Mouse (Mus musculus) MEL (cell line): ENCODE data around the gene Hnrnpd. TPM values are rescaled to one million over a fixed set of nuclear protein-coding genes. Genes with fewer than 3 reads are reported as not detected.

Source experiments
- DNase-seq: peaks from one replicate; pipeline ENCODE4 v3.0.0; 2011; ENCODE audit warnings: low read depth, low spot score
- H3K27ac ChIP-seq: 2 replicates; pipeline ENCODE4 v1.5.1; 2012; ENCODE audit warnings: low read depth, mild to moderate bottlenecking, control low read depth, low read length, moderate library complexity; ENCODE audit not compliant: control insufficient read depth
- H3K27me3 ChIP-seq, 2 experiments: fragments of 150-350 bp in 1 of 2; sonication (generic) in 1 of 2; 2 replicates each; pipeline ENCODE4 v1.6.1; 2012; ENCODE audit warnings: low read length in 2 of 2, mild to moderate bottlenecking in 2 of 2, improper control_type of control experiment in 1 of 2, moderate library complexity in 1 of 2; ENCODE audit not compliant: insufficient read depth in 2 of 2, control insufficient read depth in 1 of 2
- H3K36me3 ChIP-seq, 2 experiments: 2 replicates each; pipeline ENCODE4 v1.6.1; 2012 to 2014; ENCODE audit warnings: low read length in 2 of 2, improper control_type of control experiment in 1 of 2, inconsistent platforms in 1 of 2, mild to moderate bottlenecking in 1 of 2; ENCODE audit not compliant: insufficient read depth in 2 of 2, control insufficient read depth in 1 of 2
- H3K4me1 ChIP-seq, 2 experiments: fragments of 150-350 bp in 1 of 2; sonication (generic) in 1 of 2; 2 replicates each; pipeline ENCODE4 v1.6.1; 2012; ENCODE audit warnings: low read length in 2 of 2, improper control_type of control experiment in 1 of 2, mild to moderate bottlenecking in 1 of 2; ENCODE audit not compliant: insufficient read depth in 2 of 2, control insufficient read depth in 1 of 2
- H3K4me3 ChIP-seq, 2 experiments: fragments of 150-350 bp in 1 of 2; sonication (generic) in 1 of 2; 2 replicates each; pipeline ENCODE4 v1.5.1; 2012; ENCODE audit warnings: low read depth in 2 of 2, low read length in 2 of 2, mild to moderate bottlenecking in 2 of 2, moderate library complexity in 2 of 2, control low read depth in 1 of 2, improper control_type of control experiment in 1 of 2; ENCODE audit not compliant: control insufficient read depth in 1 of 2, insufficient read depth in 1 of 2
- H3K79me2 ChIP-seq: 2 replicates; pipeline ENCODE4 v1.6.1; 2012; ENCODE audit warnings: mild to moderate bottlenecking, low read length, moderate library complexity; ENCODE audit not compliant: control insufficient read depth, poor library complexity, insufficient read depth
- H3K9ac ChIP-seq: 2 replicates; pipeline ENCODE4 v1.6.1; 2012; ENCODE audit warnings: low read depth, mild to moderate bottlenecking, control low read depth, low read length, moderate library complexity; ENCODE audit not compliant: control insufficient read depth, poor library complexity, severe bottlenecking
- H3K9me3 ChIP-seq: fragments of 150-350 bp; sonication (generic); replicated peaks from 2 replicates; pipeline ENCODE4 v1.6.1; 2012; ENCODE audit warnings: mild to moderate bottlenecking, low read length, improper control_type of control experiment, moderate library complexity; ENCODE audit not compliant: insufficient read depth
- BHLHE40 ChIP-seq: IDR thresholded peaks from 2 replicates; pipeline ENCODE4 v1.6.1; 2012; ENCODE audit warnings: low read depth, mild to moderate bottlenecking, inconsistent platforms, low read length, improper control_type of control experiment, borderline replicate concordance
- CHD1 ChIP-seq: IDR thresholded peaks from 2 replicates; pipeline ENCODE4 v1.6.1; 2012; ENCODE audit warnings: low read depth, mild to moderate bottlenecking, inconsistent platforms, low read length, improper control_type of control experiment
- CTCF ChIP-seq, 3 experiments: IDR thresholded peaks in 2 of 3; conservative IDR thresholded peaks in 1 of 3; 2 replicates each; pipeline ENCODE4 v1.5.1; 2011 to 2012; ENCODE audit warnings: low read length in 3 of 3, low read depth in 2 of 3, mild to moderate bottlenecking in 2 of 3, improper control_type of control experiment in 1 of 3, inconsistent platforms in 1 of 3, mixed read lengths in 1 of 3, moderate library complexity in 1 of 3; ENCODE audit not compliant: control insufficient read depth in 1 of 3, insufficient read depth in 1 of 3, poor library complexity in 1 of 3, severe bottlenecking in 1 of 3
- ELF1 ChIP-seq: IDR thresholded peaks from 2 replicates; pipeline ENCODE4 v1.6.1; 2014; ENCODE audit warnings: low read depth, mild to moderate bottlenecking, inconsistent platforms, low read length, improper control_type of control experiment, moderate library complexity
- EP300 ChIP-seq, 2 experiments: IDR thresholded peaks; 2 replicates each; pipeline ENCODE4 v1.6.1; 2011; ENCODE audit warnings: improper control_type of control experiment in 2 of 2, low read length in 2 of 2, low read depth in 1 of 2, mild to moderate bottlenecking in 1 of 2
- ETS1 ChIP-seq: IDR thresholded peaks from 2 replicates; pipeline ENCODE4 v1.6.1; 2012; ENCODE audit warnings: low read depth, mild to moderate bottlenecking, inconsistent platforms, low read length, improper control_type of control experiment, moderate library complexity
- GABPA ChIP-seq: IDR thresholded peaks from 2 replicates; pipeline ENCODE4 v1.6.1; 2012; ENCODE audit warnings: low read depth, mild to moderate bottlenecking, inconsistent platforms, low read length, improper control_type of control experiment, moderate library complexity
- GATA1 ChIP-seq: IDR thresholded peaks from 2 replicates; pipeline ENCODE4 v1.6.1; 2011; ENCODE audit warnings: low read depth, low read length, improper control_type of control experiment
- HCFC1 ChIP-seq: IDR thresholded peaks from 2 replicates; pipeline ENCODE4 v1.6.1; 2012; ENCODE audit warnings: low read depth, mild to moderate bottlenecking, inconsistent platforms, low read length, improper control_type of control experiment, moderate library complexity
- KAT2A ChIP-seq: conservative IDR thresholded peaks from 2 replicates; pipeline ENCODE4 v1.6.1; 2012; ENCODE audit warnings: low read depth, low read length, improper control_type of control experiment, inconsistent platforms
- MAFK ChIP-seq: IDR thresholded peaks from 2 replicates; pipeline ENCODE4 v1.6.1; 2011; ENCODE audit warnings: low read depth, mild to moderate bottlenecking, low read length, improper control_type of control experiment, borderline replicate concordance
- MAX ChIP-seq: IDR thresholded peaks from 2 replicates; pipeline ENCODE4 v1.6.1; 2011; ENCODE audit warnings: low read length, improper control_type of control experiment
- MAZ ChIP-seq: IDR thresholded peaks from 2 replicates; pipeline ENCODE4 v1.6.1; 2012; ENCODE audit warnings: low read depth, mild to moderate bottlenecking, inconsistent platforms, low read length, improper control_type of control experiment
- MEF2A ChIP-seq: IDR thresholded peaks from 2 replicates; pipeline ENCODE4 v1.6.1; 2014; ENCODE audit warnings: low read depth, mild to moderate bottlenecking, inconsistent platforms, low read length, improper control_type of control experiment; ENCODE audit not compliant: poor library complexity, insufficient replicate concordance, severe bottlenecking; ENCODE audit errors: extremely low read depth
- MXI1 ChIP-seq: IDR thresholded peaks from 2 replicates; pipeline ENCODE4 v1.6.1; 2011; ENCODE audit warnings: mild to moderate bottlenecking, low read depth, low read length, improper control_type of control experiment
- MYB ChIP-seq: IDR thresholded peaks from 2 replicates; pipeline ENCODE4 v1.6.1; 2011; ENCODE audit warnings: mild to moderate bottlenecking, low read depth, low read length, improper control_type of control experiment
- MYC ChIP-seq: IDR thresholded peaks from 2 replicates; pipeline ENCODE4 v1.6.1; 2011; ENCODE audit warnings: low read depth, mild to moderate bottlenecking, low read length, improper control_type of control experiment, moderate library complexity
- NELFE ChIP-seq: IDR thresholded peaks from 2 replicates; pipeline ENCODE4 v1.6.1; 2011; ENCODE audit warnings: low read depth, low read length, improper control_type of control experiment
- POLR2A ChIP-seq, 2 experiments: IDR thresholded peaks; 2 replicates each; pipeline ENCODE4 v1.6.1; 2011 to 2012; ENCODE audit warnings: low read length in 2 of 2, mild to moderate bottlenecking in 2 of 2, control low read depth in 1 of 2, improper control_type of control experiment in 1 of 2, low read depth in 1 of 2, moderate library complexity in 1 of 2; ENCODE audit not compliant: control insufficient read depth in 1 of 2, insufficient read depth in 1 of 2, poor library complexity in 1 of 2
- RAD21 ChIP-seq: IDR thresholded peaks from 2 replicates; pipeline ENCODE4 v1.6.1; 2011; ENCODE audit warnings: mild to moderate bottlenecking, low read depth, low read length, improper control_type of control experiment
- RCOR1 ChIP-seq: IDR thresholded peaks from 2 replicates; pipeline ENCODE4 v1.6.1; 2012; ENCODE audit warnings: low read depth, mild to moderate bottlenecking, inconsistent platforms, low read length, improper control_type of control experiment
- SIN3A ChIP-seq: IDR thresholded peaks from 2 replicates; pipeline ENCODE4 v1.6.1; 2012; ENCODE audit warnings: low read length, improper control_type of control experiment, inconsistent platforms
- SMC3 ChIP-seq: IDR thresholded peaks from 2 replicates; pipeline ENCODE4 v1.6.1; 2011; ENCODE audit warnings: low read depth, low read length, improper control_type of control experiment
- TBP ChIP-seq: IDR thresholded peaks from 2 replicates; pipeline ENCODE4 v1.8.0; 2011; ENCODE audit warnings: low read depth, low read length, improper control_type of control experiment
- TCF12 ChIP-seq: IDR thresholded peaks from 2 replicates; pipeline ENCODE4 v1.6.1; 2014; ENCODE audit warnings: low read depth, mild to moderate bottlenecking, inconsistent platforms, low read length, improper control_type of control experiment, moderate library complexity
- UBTF ChIP-seq: IDR thresholded peaks from 2 replicates; pipeline ENCODE4 v1.6.1; 2012; ENCODE audit warnings: low read depth, mild to moderate bottlenecking, inconsistent platforms, low read length, improper control_type of control experiment, moderate library complexity, borderline replicate concordance; ENCODE audit not compliant: insufficient read depth
- USF1 ChIP-seq: IDR thresholded peaks from 2 replicates; pipeline ENCODE4 v1.6.1; 2014; ENCODE audit warnings: low read depth, mild to moderate bottlenecking, inconsistent platforms, low read length, improper control_type of control experiment, moderate library complexity
- USF2 ChIP-seq, 2 experiments: IDR thresholded peaks; 2 replicates each; pipeline ENCODE4 v1.6.1; 2011 to 2012; ENCODE audit warnings: improper control_type of control experiment in 2 of 2, low read length in 2 of 2, borderline replicate concordance in 1 of 2, inconsistent platforms in 1 of 2, low read depth in 1 of 2, mild to moderate bottlenecking in 1 of 2; ENCODE audit not compliant: insufficient read depth in 1 of 2
- ZC3H11A ChIP-seq: IDR thresholded peaks from 2 replicates; pipeline ENCODE4 v1.6.1; 2012; ENCODE audit warnings: low read depth, mild to moderate bottlenecking, inconsistent platforms, low read length, improper control_type of control experiment
- ZKSCAN1 ChIP-seq: IDR thresholded peaks from 2 replicates; pipeline ENCODE4 v1.6.1; 2012; ENCODE audit warnings: low read depth, mild to moderate bottlenecking, inconsistent platforms, low read length, improper control_type of control experiment, moderate library complexity
- ZMIZ1 ChIP-seq: IDR thresholded peaks from 2 replicates; pipeline ENCODE4 v1.6.1; 2012; ENCODE audit warnings: low read depth, mild to moderate bottlenecking, inconsistent platforms, low read length, improper control_type of control experiment, moderate library complexity
- polyA plus RNA-seq, 2 experiments: library from polyadenylated mRNA; stranded (reverse) in 1 of 2; unstranded in 1 of 2; fragments of >175 nt in 1 of 2; fragments of >200 nt in 1 of 2; gene quantifications; 2 replicates each; pipeline versions ENCODE4 v1.2.1 to v1.2.4; 2012; ENCODE audit warnings: low replicate concordance in 2 of 2, low read depth in 1 of 2; ENCODE audit not compliant: insufficient read length in 2 of 2, insufficient read depth in 1 of 2, missing spikeins in 1 of 2
- total RNA-seq: library from RNA; depleted of rRNA; stranded (reverse); fragments of 300-350 nt; gene quantifications from 2 replicates; pipeline ENCODE4 v1.2.3, GENCODE M21; 2012

The Hnrnpd gene
- total and polyA plus RNA-seq, 3 experiments: 55.4 to 796 TPM; not detected in 1

DNA sequence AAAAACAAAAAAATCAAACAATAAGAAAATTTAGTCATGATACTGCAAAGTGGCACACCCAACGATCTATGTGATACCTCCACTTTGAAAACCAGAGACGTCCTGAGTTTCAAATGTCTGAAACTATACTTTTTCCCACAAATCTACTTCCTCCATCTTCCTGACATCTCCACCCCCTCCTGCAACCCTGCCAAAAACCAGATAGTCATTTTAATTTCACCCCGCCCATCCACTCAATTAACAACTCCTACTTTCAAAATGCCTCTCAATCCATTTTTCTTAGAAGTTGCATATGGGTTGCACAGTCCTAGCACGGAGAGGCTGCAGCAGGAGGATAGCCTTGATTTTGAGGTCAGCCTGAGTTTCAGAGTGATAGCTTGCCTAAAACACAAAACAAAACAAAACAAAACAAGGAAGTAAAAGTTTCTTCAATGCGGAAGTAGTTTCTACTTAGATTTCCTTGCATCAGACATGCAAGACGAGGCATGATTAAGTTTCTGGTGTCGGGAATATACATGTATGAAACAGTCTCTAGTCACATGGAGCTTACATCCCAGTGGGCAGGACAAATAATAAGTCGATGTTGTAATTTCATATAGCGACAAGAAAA is 4.8 kb upstream of the Hnrnpd start (continued):
- TF ChIP-seq GATA1: peak; percentile 37; the same call in 1 of the 2 replicates
- no peak for TF ChIP-seq TCF12
- peak; percentile 94 for TF ChIP-seq SIN3A
- TF ChIP-seq CTCF (IDR thresholded peaks at IDR 0.05 in 2 of 3, conservative IDR thresholded peaks at IDR 0.05 in 1 of 3; ENCODE audit: control insufficient read depth in 1 of 3, insufficient read depth in 1 of 3, low read depth in 2 of 3, low read length in 3 of 3, poor library complexity in 1 of 3, severe bottlenecking in 1 of 3): no peak
- TF ChIP-seq ELF1: peak; percentile 87
- TF ChIP-seq MYC: peak; percentile 67; the same call in 1 of the 2 replicates
- no peak for TF ChIP-seq CHD1

DNA sequence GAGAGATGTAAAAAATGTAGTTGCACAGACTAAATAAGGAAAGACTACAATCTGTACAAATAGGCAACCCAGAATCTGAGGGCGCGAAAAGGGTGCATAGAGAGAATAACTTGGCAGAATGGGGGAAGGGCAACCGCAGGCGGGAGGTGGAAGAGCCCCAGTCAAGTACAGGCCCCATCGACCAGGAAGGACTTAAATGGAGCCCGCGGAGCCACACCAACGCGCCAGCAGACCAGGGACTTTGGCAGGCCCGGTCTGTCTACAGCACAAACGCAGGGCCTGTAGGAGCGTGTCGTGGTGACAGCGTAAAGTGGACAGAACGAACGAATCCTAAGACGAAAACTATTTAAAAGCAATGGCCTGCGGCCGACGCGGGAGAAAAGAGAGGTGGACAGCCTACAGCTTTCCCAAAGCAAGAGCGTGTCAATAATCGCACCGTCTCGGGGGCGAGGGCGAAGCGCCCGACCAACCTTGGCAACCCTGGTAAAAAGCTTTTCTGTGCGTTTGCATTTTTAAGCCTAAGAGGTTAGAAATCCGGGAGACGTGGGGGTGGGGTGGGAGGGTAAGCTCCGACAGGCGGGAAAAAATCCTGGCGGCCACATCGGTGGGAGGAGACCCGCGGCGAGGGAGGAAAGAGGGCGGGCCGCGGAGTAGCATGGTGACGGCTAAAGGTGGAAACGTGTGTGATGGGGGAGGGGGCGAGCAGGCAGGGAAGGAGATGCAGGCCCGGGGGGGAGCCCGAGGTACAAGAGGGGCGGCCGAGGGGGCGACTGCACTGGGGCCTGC is 1.0 kb downstream of the Hnrnpd start:
- Histone ChIP-seq H3K36me3 (peaks cover 23 to 40% of the 10 kb centered on the region in 2 experiments), H3K4me1 (peaks cover 18 to 24% of the 10 kb centered on the region in 2 experiments), H3K79me2 (peaks cover 61% of the 10 kb centered on the region), H3K9me3 (no peaks in the 10 kb centered on the region), H3K27ac (peak overlapping the region; percentile 89), H3K9ac (peak overlapping the region; percentile 100), H3K27me3 (no peaks in the 10 kb centered on the region), H3K4me3 (peak overlapping the region; percentile 92 to 96)
- peak; percentile 87 for DNase-seq
- TF ChIP-seq ELF1 (no peak), BHLHE40 (no peak), SMC3 (no peak), MXI1 (peak; percentile 86), USF2 (IDR thresholded peaks at IDR 0.05; ENCODE audit: borderline replicate concordance in 1 of 2, insufficient read depth in 1 of 2, low read depth in 1 of 2, low read length in 2 of 2) (no peak), MYB (no peak), POLR2A (IDR thresholded peaks at IDR 0.05; ENCODE audit: control insufficient read depth in 1 of 2, insufficient read depth in 1 of 2, low read depth in 1 of 2, low read length in 2 of 2, poor library complexity in 1 of 2) (peak in 1 of 2 experiments; percentile 0; a peak in 1 of 4 replicates), CHD1 (no peak), MAZ (no peak), UBTF (0 out of 2 replicates have a peak, but pooled peaks have one; percentile 50), MAFK (no peak), USF1 (no peak), NELFE (no peak; the same call in 1 of the 2 replicates), MEF2A (no peak), MYC (0 out of 2 replicates have a peak, but pooled peaks have one; percentile 14), HCFC1 (no peak), GABPA (no peak), RAD21 (no peak), SIN3A (peak; percentile 65), TCF12 (no peak), TBP (peak; percentile 22; the same call in 1 of the 2 replicates), ZC3H11A (no peak), MAX (peak; percentile 58), ZMIZ1 (no peak), ZKSCAN1 (no peak), ETS1 (0 out of 2 replicates have a peak, but pooled peaks have one; percentile 14), EP300 (IDR thresholded peaks at IDR 0.05; ENCODE audit: low read depth in 1 of 2, low read length in 2 of 2) (no peak), KAT2A (no peak), RCOR1 (no peak)
